Mouse (Mus musculus) urinary bladder, postnatal 10 days (tissue): ENCODE results near the gene Tmem144.
"Not testable (repeated sequence)": the region's sequence is repeated elsewhere in the genome, so short reads cannot be mapped to it uniquely, and the experiment has no call there.

Experiments used
- DNase-seq: peaks from one replicate; pipeline ENCODE4 v3.0.0; 2022; ENCODE audit warnings: low spot score

Gene Tmem144

DNA sequence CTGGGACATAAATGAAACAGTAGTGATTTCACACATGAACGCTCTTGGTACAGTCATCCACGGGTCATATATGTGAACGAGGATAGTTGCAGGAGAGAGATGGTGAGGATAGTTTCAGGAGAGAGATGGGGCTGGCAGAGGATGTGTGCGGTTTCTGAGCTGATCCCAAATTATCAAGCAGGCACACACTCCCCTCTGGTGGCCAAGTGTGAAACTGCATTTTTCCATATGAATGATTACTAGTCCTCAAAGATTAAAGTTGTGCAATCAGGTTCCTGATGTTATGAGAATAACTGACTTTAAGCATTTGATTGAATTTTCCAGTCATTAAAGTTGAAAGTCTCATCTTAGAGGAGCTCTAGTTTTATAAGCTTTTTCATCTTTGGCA is 43.4 kb downstream of the Tmem144 start:
- no peak for DNase-seq

DNA sequence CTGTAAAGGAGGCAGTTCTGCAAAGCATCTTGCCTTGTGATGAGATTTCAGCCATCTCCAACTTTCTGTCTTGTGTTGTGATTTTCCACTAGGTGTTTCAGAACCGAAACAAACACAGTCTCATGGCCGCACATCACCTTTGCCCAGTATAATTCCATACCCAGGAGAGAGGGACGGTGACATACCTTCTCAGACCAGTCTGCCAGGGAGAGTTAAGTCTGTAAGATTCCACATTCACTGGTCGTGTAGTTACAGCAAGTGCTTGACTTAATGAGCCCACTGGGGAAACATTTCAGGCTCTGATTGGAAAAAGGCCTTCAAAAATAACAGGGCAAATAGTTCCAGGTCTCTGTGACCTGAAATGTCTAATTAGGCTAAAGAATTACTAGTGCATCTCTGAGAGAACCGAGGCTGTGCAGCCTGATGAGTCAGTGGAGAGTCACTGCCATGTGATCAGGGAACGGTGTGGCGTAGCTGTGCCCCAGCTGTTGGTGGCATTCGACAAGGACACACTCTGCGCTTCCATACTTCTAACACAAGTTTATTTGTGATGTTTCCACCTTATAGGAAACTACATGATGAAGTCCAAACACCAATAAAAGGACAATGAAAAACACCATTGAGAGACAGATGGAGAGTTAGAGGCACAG is 43.9 kb downstream of the Tmem144 start:
- no peak for DNase-seq

DNA sequence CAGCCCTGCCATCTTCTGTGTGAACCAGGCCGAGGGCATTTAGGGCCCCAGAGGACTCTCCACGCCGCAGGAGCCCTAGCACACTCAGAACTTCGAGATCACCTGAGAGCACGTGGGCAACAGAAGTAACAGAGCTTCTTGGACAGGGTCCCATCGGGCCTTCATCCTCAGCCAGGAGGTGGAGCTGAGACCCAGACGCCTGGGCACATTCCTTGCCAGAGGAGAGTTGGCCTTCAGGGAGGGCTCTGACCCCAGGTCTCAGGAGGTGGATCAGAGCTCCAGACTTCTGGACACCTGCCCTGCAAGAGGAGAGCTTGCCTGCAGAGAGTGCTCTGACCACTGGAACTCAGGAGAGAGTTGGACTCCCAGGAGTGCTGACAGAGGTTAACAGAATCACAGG is 51.8 kb downstream of the Tmem144 start:
- not testable (repeated sequence) for DNase-seq

DNA sequence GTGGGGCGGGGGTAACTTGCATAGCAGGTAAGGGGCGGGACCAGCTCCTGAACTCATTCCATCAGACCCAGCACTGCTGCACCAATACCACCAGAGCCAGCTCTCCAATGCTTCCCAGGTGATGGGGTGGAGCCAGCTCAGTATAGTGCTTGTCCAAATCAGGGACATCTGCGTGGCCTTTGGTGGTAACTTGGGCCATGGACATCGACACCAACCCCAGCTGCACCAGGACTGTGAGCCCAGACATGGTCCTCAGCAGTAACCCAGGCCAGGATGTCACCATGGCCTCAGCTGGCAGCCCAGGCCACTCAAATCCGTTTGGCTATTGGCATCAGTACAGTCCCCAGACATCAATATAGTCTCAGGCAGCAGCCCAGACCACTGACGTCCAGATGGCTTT is 60.3 kb downstream of the Tmem144 start:
- no peak for DNase-seq

DNA sequence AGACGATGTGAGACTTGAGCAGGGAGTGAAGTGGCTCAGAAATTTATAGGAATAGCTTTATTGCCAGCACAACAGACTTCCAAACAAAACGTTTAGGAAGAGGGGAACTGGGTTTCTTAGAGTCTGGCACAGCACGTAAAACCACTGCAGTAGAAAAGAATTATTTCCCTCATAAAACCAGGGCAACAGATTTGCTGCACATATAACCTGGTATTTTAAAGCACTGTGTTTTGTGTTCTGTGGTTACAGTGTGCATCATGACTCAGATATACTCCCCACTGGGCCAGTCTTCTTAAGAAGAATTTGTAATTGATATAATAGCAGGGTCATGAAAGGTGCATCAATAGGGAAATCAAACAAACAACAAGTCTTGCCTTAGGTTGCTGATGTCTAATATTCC is 62.2 kb downstream of the Tmem144 start:
- no peak for DNase-seq

DNA sequence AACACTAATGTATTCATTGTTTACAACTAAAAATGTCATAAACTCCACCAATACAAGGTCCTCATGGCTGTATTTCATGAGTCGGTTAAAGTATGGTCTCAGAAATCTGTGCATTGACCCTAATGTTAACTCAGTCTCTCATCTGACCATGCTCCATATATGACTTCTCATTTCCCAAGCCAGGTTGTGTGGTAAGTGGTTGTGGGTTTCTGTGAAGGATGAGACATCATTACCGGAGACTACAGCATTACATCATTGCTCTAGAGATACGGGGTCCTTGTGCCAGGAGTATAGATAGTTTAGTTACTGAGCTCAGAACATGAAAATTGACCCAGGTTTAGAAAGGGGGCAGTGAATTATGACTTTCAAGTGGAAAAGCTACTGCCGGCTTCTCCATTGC is 63.0 kb downstream of the Tmem144 start:
- DNase-seq: no peak

DNA sequence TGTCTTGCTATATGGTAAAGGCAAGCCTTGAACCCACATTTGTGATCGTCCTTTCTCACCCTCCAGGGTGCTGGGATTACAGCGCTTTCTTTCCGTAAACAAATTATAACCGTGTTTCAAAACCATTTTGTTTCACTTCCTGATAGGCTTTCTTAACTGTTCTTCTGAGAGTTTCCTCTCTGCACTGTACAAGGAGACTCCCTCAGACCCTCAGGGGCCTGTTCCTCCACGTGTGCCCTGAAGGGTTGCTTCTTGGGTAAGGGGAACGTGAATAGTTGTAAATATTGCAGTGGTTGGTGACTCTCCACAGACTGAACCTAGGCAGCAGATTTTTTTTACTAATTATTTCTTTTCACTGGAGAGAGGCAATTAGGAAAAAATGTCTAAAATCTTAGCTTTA is 63.6 kb downstream of the Tmem144 start:
- no peak for DNase-seq

DNA sequence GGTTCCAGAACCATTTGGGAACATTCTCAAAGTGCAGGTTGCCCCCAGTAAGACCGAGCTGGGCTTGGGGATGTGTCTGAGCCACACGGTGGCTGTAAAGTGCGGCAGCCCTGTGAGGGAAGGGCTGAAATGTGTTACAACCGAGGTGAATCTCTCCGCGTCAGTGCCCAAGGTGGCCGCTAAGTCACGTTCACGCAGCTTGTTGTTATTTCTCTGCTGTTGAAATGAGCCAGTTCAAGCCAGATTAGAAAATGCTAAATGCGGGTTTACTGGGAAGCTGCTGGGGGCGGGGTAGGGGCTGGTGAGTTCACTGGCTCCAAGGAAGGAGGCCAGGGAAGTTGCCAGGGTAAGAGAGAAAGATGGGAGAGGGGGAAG is 68.2 kb downstream of the Tmem144 start:
- no peak for DNase-seq

DNA sequence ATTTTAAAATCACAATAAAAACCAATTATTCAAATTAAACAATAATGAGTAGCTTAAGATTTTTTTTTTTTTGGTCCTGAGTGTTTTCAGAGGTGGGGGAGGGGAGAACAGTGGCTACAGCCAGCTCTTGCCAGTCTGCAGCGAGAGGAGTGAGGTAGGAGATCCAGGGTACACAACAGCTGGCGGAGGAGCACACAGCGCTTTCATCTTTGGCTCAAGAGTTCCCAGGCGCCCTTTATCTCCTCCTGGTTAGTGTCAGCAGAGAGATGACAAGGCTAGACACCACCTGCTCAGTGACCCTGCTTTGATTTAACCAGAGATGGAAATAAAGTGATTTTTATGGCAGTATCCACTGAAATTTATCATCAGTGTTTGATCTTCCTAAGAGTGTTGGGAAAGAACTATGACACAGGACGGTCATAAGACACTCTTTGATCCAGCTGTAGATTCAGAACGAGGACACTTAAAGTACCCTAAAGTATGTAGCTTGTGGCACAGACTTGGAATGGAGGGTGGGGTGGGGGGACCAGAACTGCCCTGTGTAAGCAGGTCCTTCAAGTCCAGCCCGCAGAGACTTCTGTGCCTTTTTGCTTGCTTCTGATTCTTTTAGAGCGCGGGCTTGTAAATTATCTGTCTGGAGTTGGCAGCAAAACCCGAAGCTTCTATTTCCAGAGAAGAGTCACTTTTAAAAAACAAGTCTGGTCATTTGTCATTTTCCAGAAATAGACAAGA is 68.8 kb downstream of the Tmem144 start:
- no peak for DNase-seq

DNA sequence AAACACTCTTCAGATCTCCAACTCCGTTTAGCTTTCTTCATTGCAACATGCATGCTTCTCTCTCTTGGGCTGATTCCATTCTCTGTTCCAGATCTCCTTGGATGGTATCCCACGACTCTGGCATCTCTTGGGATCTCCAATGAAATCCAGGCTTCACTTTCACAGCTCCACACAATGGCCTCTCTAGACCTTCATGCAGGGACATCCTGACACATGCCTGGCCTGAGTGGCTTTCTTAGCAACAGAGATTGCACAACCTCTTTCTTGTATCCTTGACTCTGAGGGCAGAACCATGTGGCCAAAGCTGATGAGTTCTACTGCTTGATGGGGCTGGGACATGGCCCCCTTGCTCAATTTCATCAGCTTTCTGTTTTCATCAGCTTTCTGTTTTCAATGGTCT is 79.9 kb downstream of the Tmem144 start:
- no peak for DNase-seq
